Mouse (Mus musculus) cerebellum, adult 9-11 months (tissue): ENCODE measurements around the gene U2af1.
"Not testable (repeated sequence)": the region's sequence is repeated elsewhere in the genome, so short reads cannot be mapped to it uniquely, and the experiment has no call there.

Source experiments
- DNase-seq: peaks from one replicate; pipeline ENCODE4 v3.0.0; 2022

U2af1 gene

DNA sequence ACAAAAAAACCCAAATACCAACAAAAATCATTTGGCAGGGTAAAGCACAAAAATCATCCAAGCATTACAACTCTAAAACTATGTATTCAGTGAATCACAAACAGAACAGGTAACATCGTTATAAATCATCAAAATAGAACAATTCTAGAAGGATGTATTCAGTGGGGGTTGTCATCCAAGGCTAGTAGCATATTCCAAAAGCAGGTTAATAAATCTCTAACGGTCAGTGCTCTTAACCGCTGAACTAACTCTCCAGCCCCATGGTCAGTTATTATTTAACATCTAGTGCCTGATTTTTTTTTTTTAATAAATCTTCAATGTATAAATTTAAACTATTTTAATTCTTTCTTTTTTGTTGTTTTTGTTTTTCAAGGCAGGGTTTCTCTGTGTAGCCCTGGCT is 49.5 kb downstream of the U2af1 start:
- DNase-seq: not testable (repeated sequence)

DNA sequence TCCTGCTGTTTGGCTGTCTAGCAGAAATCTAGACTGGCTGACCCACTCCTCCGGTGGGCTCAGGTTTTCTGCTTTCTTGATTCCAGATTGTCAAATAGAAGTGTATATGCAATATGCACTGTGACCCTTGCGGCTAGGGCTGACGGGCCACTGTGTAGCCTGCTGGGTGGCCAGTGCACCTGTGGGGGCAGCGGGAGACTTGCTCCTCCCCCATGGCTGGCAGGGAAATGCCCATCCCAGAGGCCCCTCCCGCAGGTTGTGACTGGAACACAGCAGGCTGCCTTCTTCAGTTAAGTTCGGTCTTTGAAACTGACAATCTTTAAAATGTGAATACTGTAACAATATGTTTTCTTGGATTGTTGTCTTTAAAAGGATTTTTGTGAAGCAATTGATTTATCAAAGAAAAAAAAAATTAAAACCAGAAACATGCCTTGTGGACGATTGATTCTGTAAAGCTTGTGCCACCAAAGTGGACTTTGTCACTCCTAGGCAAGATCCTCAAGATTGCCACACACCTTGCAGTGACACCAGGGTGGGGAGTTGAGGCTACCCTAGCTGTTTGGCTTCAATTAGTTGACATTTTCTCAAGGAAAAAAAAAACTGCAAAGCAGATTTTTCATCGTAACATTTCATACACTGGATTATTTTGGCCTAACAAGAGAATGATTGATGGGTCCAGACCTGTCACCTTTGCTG is 51.3 kb downstream of the U2af1 start:
- no peak for DNase-seq

DNA sequence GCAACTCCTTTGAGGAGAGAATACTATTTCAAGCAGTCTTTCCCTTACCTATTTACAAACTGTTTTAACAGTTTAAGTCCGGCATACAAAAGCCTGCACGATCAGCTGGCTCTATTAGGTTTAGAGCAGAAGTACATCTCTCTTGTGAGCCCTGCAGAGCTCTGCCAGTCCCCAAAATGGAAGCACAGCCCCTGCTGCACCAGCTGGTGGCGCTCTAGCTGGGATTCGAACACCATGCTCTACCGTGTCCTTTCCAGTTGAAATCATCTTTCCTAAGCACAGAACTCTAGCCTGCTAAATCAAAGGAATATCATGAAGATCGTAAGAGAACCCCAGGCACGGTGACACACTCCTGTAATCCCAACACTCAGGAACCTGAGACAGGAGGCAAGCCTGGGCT is 52.3 kb downstream of the U2af1 start:
- DNase-seq: no peak

DNA sequence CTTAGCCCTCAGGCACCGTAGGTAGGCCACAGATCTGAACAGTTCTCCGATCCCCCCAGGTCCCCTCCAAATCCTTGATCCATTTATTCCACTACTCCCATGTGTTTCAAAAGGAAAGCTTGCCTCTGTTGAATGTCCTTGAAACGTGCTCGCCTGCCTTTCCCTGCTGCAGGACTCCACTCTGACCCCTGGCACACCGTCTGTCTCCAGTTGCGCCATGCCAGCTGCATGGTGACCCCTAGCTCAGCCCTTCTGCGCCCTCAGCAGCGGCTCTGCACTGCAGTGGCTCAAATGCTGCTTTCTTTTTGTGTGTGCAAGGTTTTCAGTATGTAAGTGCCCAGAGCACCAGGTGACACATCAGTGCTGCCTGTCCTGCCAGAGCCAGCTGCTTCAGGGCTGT is 60.1 kb downstream of the U2af1 start:
- no peak for DNase-seq

DNA sequence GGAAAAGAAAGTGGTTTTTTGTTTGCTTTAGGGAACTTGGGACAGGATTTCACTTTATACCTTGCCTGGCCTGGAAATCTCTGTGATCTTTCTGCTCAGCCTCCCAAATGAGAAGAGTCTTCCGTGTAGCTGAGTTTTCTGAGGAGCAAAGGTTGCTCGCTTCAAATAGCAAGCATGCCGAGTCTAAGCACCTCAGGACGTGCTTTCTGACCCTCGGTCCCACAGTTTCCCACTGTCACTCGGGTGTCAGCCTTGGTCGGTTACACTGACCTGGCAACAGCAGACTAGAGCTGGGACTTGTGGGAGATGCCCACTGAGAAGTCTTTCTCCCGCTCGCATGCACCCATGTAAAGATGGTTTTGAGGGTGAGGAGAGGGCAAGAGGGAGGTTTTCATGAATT is 60.7 kb downstream of the U2af1 start:
- no peak for DNase-seq
